Mouse (Mus musculus): ENCODE data around the gene Cmah. TPM values are rescaled to one million over a fixed set of nuclear protein-coding genes. Genes with fewer than 3 reads are reported as not detected.
A peak's percentile ranks its signal among the peaks of the same experiment; 100 is the strongest.

The Cmah gene
- polyA plus RNA-seq, 1 experiment: 13.7 TPM

- Histone ChIP-seq H3K4me3 (ENCODE audit: extremely low read depth, insufficient read depth, insufficient read length) (no peak overlapping the region), H3K4me1 (ENCODE audit: control insufficient read depth, insufficient read depth, insufficient read length) (peaks cover 36% of the 10 kb centered on the region), H3K36me3 (ENCODE audit: control insufficient read depth, insufficient read depth, low read length) (no peaks in the 10 kb centered on the region; the same call in 1 of the 2 replicates), H3K27me3 (ENCODE audit: control insufficient read depth, insufficient read depth, low read length) (no peaks in the 10 kb centered on the region), H3K27ac (ENCODE audit: insufficient read depth, low read length) (peak overlapping the region; percentile 54)
- TF ChIP-seq POLR2A (IDR thresholded peaks at IDR 0.05; ENCODE audit: low read depth, low read length) (no peak), CTCF (IDR thresholded peaks at IDR 0.05; ENCODE audit: extremely low read depth, insufficient read depth, insufficient read length, insufficient replicate concordance) (no peak)
- DNase-seq (ENCODE audit: low read depth in 1 of 2, low spot score in 2 of 2): no peak
Measured at GRCm38 (mm10) chr13:24403054-24403453, 75.8 kb downstream of the Cmah start.

- H3K27ac ChIP-seq (ENCODE audit: insufficient read depth, low read length): no peak overlapping the region
- H3K36me3 ChIP-seq (ENCODE audit: control insufficient read depth, insufficient read depth, low read length): no peaks in the 10 kb centered on the region; the same call in 1 of the 2 replicates
- no peaks in the 10 kb centered on the region for H3K27me3 ChIP-seq (ENCODE audit: control insufficient read depth, insufficient read depth, low read length)
Measured at GRCm38 (mm10) chr13:24406847-24407246, 79.6 kb downstream of the Cmah start.

GRCm38 (mm10) chr13:24414635-24415206 lies 87.5 kb downstream of the Cmah start:
- no peak for DNase-seq (ENCODE audit: low read depth in 1 of 2, low spot score in 2 of 2)
- 29% methylated on average over 4 of the region's 4 CpGs for WGBS
- Histone ChIP-seq H3K27me3 (ENCODE audit: control insufficient read depth, insufficient read depth, low read length) (no peaks in the 10 kb centered on the region), H3K4me3 (ENCODE audit: extremely low read depth, insufficient read depth, insufficient read length) (peak overlapping the region; percentile 69), H3K36me3 (ENCODE audit: control insufficient read depth, insufficient read depth, low read length) (peaks cover 5% of the 10 kb centered on the region), H3K4me1 (ENCODE audit: control insufficient read depth, insufficient read depth, insufficient read length) (peaks cover 6% of the 10 kb centered on the region), H3K27ac (ENCODE audit: insufficient read depth, low read length) (peak overlapping the region; percentile 96)
- no peak for TF ChIP-seq CTCF (IDR thresholded peaks at IDR 0.05; ENCODE audit: extremely low read depth, insufficient read depth, insufficient read length, insufficient replicate concordance)
- TF ChIP-seq POLR2A (IDR thresholded peaks at IDR 0.05; ENCODE audit: low read depth, low read length): no peak

More at GRCm38 (mm10) chr13:24406847-24407246, 79.6 kb downstream of the Cmah start:
- WGBS: 11% methylated on average over 2 of the region's 2 CpGs
- no peak for TF ChIP-seq POLR2A (IDR thresholded peaks at IDR 0.05; ENCODE audit: low read depth, low read length)
- TF ChIP-seq CTCF (IDR thresholded peaks at IDR 0.05; ENCODE audit: extremely low read depth, insufficient read depth, insufficient read length, insufficient replicate concordance): no peak
- Histone ChIP-seq H3K4me1 (ENCODE audit: control insufficient read depth, insufficient read depth, insufficient read length) (peaks cover 26% of the 10 kb centered on the region), H3K4me3 (ENCODE audit: extremely low read depth, insufficient read depth, insufficient read length) (no peak overlapping the region)
- no peak for DNase-seq (ENCODE audit: low read depth in 1 of 2, low spot score in 2 of 2)

GRCm38 (mm10) chr13:24415506-24416206 lies 88.5 kb downstream of the Cmah start:
- DNase-seq (ENCODE audit: low read depth in 1 of 2, low spot score in 2 of 2): peak; percentile 78 to 80
- Histone ChIP-seq H3K27me3 (ENCODE audit: control insufficient read depth, insufficient read depth, low read length) (no peaks in the 10 kb centered on the region), H3K4me3 (ENCODE audit: extremely low read depth, insufficient read depth, insufficient read length) (peak overlapping the region; percentile 69), H3K27ac (ENCODE audit: insufficient read depth, low read length) (peak overlapping the region; percentile 96), H3K4me1 (ENCODE audit: control insufficient read depth, insufficient read depth, insufficient read length) (peaks cover 6% of the 10 kb centered on the region), H3K36me3 (ENCODE audit: control insufficient read depth, insufficient read depth, low read length) (peaks cover 11% of the 10 kb centered on the region)
- TF ChIP-seq CTCF (IDR thresholded peaks at IDR 0.05; ENCODE audit: extremely low read depth, insufficient read depth, insufficient read length, insufficient replicate concordance) (no peak), POLR2A (IDR thresholded peaks at IDR 0.05; ENCODE audit: low read depth, low read length) (peak; percentile 31; the same call in 1 of the 2 replicates)
- WGBS: 15% methylated on average over 13 of the region's 13 CpGs

DNA sequence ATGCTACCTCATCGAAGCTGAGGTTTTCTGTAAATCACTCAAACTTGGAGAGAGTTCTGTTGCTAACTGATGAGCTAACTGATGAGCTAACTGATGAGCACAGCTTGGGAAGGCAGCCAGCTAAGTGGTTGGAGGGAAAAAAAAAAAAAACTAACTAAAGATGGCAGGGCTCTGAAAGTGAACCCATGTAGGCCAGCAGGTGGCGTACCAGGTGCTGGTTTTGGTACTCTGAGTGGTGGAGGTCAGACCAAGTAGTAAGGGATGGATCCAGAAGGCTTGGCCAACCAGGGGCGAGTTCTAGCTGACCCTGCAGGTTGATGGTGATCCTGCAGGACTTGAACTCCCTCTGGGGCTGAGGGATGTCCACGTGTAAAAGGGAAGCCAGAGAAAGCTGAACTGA lies 89.2 kb downstream of the Cmah start:
- Histone ChIP-seq H3K4me3 (ENCODE audit: extremely low read depth, insufficient read depth, insufficient read length) (peak overlapping the region; percentile 49), H3K27ac (ENCODE audit: insufficient read depth, low read length) (peak overlapping the region; percentile 96), H3K4me1 (ENCODE audit: control insufficient read depth, insufficient read depth, insufficient read length) (peaks cover 6% of the 10 kb centered on the region), H3K36me3 (ENCODE audit: control insufficient read depth, insufficient read depth, low read length) (peaks cover 12% of the 10 kb centered on the region), H3K27me3 (ENCODE audit: control insufficient read depth, insufficient read depth, low read length) (no peaks in the 10 kb centered on the region)
- TF ChIP-seq CTCF (IDR thresholded peaks at IDR 0.05; ENCODE audit: extremely low read depth, insufficient read depth, insufficient read length, insufficient replicate concordance): peak; percentile 71; the same call in 1 of the 2 replicates
- TF ChIP-seq POLR2A (IDR thresholded peaks at IDR 0.05; ENCODE audit: low read depth, low read length): no peak
- DNase-seq (ENCODE audit: low read depth in 1 of 2, low spot score in 2 of 2): peak; percentile 70 to 87
- 18% methylated on average over 4 of the region's 4 CpGs for WGBS

DNA sequence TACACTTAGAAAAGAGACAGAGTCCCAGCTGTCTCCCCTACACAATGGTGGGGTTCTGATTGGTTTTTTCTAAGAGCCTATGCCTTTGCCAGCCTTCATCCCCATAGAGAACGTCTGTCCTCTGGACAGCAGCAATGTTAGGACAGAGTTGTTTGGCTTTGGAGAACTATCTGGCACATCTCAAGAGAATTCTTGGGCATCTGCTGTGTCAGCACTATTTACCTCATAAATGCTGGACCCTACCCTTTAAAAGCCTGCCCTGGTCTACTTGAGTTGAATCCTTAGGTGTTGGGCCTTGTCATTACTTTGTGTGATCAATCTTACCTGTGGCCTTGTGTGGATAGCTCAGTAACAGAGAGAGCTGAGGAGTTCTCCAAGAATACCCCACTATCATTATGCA lies 90.8 kb downstream of the Cmah start:
- Histone ChIP-seq H3K27me3 (ENCODE audit: control insufficient read depth, insufficient read depth, low read length) (no peaks in the 10 kb centered on the region), H3K4me3 (ENCODE audit: extremely low read depth, insufficient read depth, insufficient read length) (peak overlapping the region; percentile 51), H3K36me3 (ENCODE audit: control insufficient read depth, insufficient read depth, low read length) (peaks cover 17% of the 10 kb centered on the region), H3K27ac (ENCODE audit: insufficient read depth, low read length) (peak overlapping the region; percentile 77), H3K4me1 (ENCODE audit: control insufficient read depth, insufficient read depth, insufficient read length) (peaks cover 8% of the 10 kb centered on the region)
- TF ChIP-seq CTCF (IDR thresholded peaks at IDR 0.05; ENCODE audit: extremely low read depth, insufficient read depth, insufficient read length, insufficient replicate concordance) (no peak), POLR2A (IDR thresholded peaks at IDR 0.05; ENCODE audit: low read depth, low read length) (no peak)
- 76% methylated on average over 1 of the region's 1 CpGs for WGBS
- no peak for DNase-seq (ENCODE audit: low read depth in 1 of 2, low spot score in 2 of 2)

DNA sequence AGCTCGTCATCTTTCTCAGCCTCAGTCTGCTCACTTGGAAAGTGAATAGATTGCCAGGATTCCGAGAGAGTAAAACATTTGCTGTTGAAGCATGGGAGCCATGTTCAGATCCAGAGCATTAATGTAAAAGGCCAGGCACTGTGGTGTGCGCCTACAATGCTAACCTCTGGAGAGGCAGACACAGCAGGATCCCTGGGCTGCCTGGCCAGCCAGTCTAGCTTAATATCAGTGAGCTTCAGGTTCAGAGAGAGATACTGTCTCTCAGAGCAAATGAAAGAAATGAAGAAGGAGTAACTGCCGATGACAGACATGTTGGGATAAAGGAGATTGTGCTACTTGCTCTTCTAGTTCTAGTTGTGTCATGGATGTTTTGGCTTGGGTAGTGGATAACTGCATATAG lies 91.6 kb downstream of the Cmah start:
- WGBS: 76% methylated on average over 4 of the region's 4 CpGs
- H3K4me1 ChIP-seq (ENCODE audit: control insufficient read depth, insufficient read depth, insufficient read length): peaks cover 8% of the 10 kb centered on the region
- no peaks in the 10 kb centered on the region for H3K27me3 ChIP-seq (ENCODE audit: control insufficient read depth, insufficient read depth, low read length)
- H3K36me3 ChIP-seq (ENCODE audit: control insufficient read depth, insufficient read depth, low read length): peaks cover 20% of the 10 kb centered on the region
- no peak for DNase-seq (ENCODE audit: low read depth in 1 of 2, low spot score in 2 of 2)
- peak overlapping the region; percentile 77 for H3K27ac ChIP-seq (ENCODE audit: insufficient read depth, low read length)
- TF ChIP-seq CTCF (IDR thresholded peaks at IDR 0.05; ENCODE audit: extremely low read depth, insufficient read depth, insufficient read length, insufficient replicate concordance) (no peak), POLR2A (IDR thresholded peaks at IDR 0.05; ENCODE audit: low read depth, low read length) (no peak)
- peak overlapping the region; percentile 51 for H3K4me3 ChIP-seq (ENCODE audit: extremely low read depth, insufficient read depth, insufficient read length)

Data from spleen, adult 2 months (tissue).